ENCODE assay signal across 10 mouse cellular contexts in genomic region chr4:15213204-15213861, GRCm38 (mm10).
A peak's percentile ranks its signal among the peaks of the same experiment; 100 is the strongest.
DNase-seq lines count a peak whose midpoint lies in the region; ATAC-seq lines count a peak whose summit lies in the region.
"Had no signal": no experiment of that assay in that cellular context is flagged by ENCODE, and none has a peak within 500 bp of the region (broad histone marks: within the 10 kb centered on the region; RNA-seq: fewer than 3 reads in every experiment).

No protein-coding gene starts in this region.

- 60% methylated on average over 3 of the region's 3 CpGs for whole genome bisulfite sequencing in embryonic facial prominence, embryonic 11.5 days
- 74% methylated on average over 3 of the region's 3 CpGs for WGBS in embryonic facial prominence, embryonic 10.5 days
- WGBS in embryonic facial prominence, embryonic 15.5 days = 65% methylated on average over 3 of the region's 3 CpGs
- 30% methylated on average over 3 of the region's 3 CpGs for WGBS in kidney, embryonic 16.5 days

- H3K4me1 ChIP-seq in embryonic facial prominence, embryonic 11.5 days (ENCODE audit: control insufficient read depth, insufficient read depth, low read length) = no peaks in the 10 kb centered on the region
- H3K4me1 ChIP-seq in embryonic facial prominence, embryonic 10.5 days = no peaks in the 10 kb centered on the region
- H3K4me1 ChIP-seq in embryonic facial prominence, embryonic 15.5 days = no peaks in the 10 kb centered on the region
- H3K4me1 ChIP-seq in kidney, embryonic 16.5 days (ENCODE audit: insufficient read depth, low read length) = no peaks in the 10 kb centered on the region
- H3K4me1 ChIP-seq: embryonic facial prominence, embryonic 13.5 days had no signal

- no peaks in the 10 kb centered on the region for H3K27me3 ChIP-seq in embryonic facial prominence, embryonic 11.5 days (ENCODE audit: control insufficient read depth, insufficient read depth, low read length)
- H3K27me3 ChIP-seq in embryonic facial prominence, embryonic 10.5 days (replicated peaks; ENCODE audit: low read depth, poor library complexity, severe bottlenecking) = no peaks in the 10 kb centered on the region
- no peaks in the 10 kb centered on the region for H3K27me3 ChIP-seq in embryonic facial prominence, embryonic 15.5 days
- no peaks in the 10 kb centered on the region for H3K27me3 ChIP-seq in kidney, embryonic 16.5 days (ENCODE audit: insufficient read depth, low read length)
- H3K27me3 ChIP-seq: embryonic facial prominence, embryonic 13.5 days had no signal

- H3K4me2 ChIP-seq in embryonic facial prominence, embryonic 11.5 days (ENCODE audit: low read depth, low read length) = no peak overlapping the region
- no peak overlapping the region for H3K4me2 ChIP-seq in embryonic facial prominence, embryonic 15.5 days (replicated peaks)
- H3K4me2 ChIP-seq in kidney, embryonic 16.5 days (replicated peaks; ENCODE audit: low read depth, low read length) = no peak overlapping the region
- H3K4me2 ChIP-seq: embryonic facial prominence, embryonic 13.5 days had no signal

- ATAC-seq in embryonic facial prominence, embryonic 11.5 days (replicated peaks; ENCODE audit: insufficient number of reproducible peaks, low FRiP score, low TSS enrichment, low read depth) = no peak; the same call in 1 of the 2 replicates
- peak; percentile 63; the same call in 1 of the 2 replicates for ATAC-seq in embryonic facial prominence, embryonic 15.5 days (ENCODE audit: insufficient number of reproducible peaks, low FRiP score, low TSS enrichment, low read depth)
- peak; percentile 90 for ATAC-seq in kidney, embryonic 16.5 days (ENCODE audit: low FRiP score, low TSS enrichment)
- ATAC-seq: hindbrain, postnatal 0 days had no signal

- no peak overlapping the region for H3K27ac ChIP-seq in embryonic facial prominence, embryonic 11.5 days (replicated peaks; ENCODE audit: low read depth, low read length)
- no peak overlapping the region for H3K27ac ChIP-seq in embryonic facial prominence, embryonic 10.5 days (replicated peaks)
- H3K27ac ChIP-seq in embryonic facial prominence, embryonic 15.5 days (replicated peaks) = no peak overlapping the region; the same call in 1 of the 2 replicates
- H3K27ac ChIP-seq in kidney, embryonic 16.5 days (ENCODE audit: low read length) = no peak overlapping the region
- H3K27ac ChIP-seq: embryonic facial prominence, embryonic 13.5 days; hindbrain, postnatal 0 days had no signal

- H3K36me3 ChIP-seq in embryonic facial prominence, embryonic 11.5 days (replicated peaks; ENCODE audit: control insufficient read depth, insufficient read depth, low read depth, low read length) = no peaks in the 10 kb centered on the region
- no peaks in the 10 kb centered on the region for H3K36me3 ChIP-seq in embryonic facial prominence, embryonic 10.5 days (replicated peaks)
- no peaks in the 10 kb centered on the region for H3K36me3 ChIP-seq in embryonic facial prominence, embryonic 15.5 days
- H3K36me3 ChIP-seq in kidney, embryonic 16.5 days (ENCODE audit: insufficient read depth, low read length) = no peaks in the 10 kb centered on the region
- H3K36me3 ChIP-seq: embryonic facial prominence, embryonic 13.5 days had no signal

- H3K9ac ChIP-seq in embryonic facial prominence, embryonic 11.5 days (replicated peaks; ENCODE audit: low read length) = no peak overlapping the region
- H3K9ac ChIP-seq in embryonic facial prominence, embryonic 15.5 days = no peak overlapping the region
- H3K9ac ChIP-seq in kidney, embryonic 16.5 days (replicated peaks; ENCODE audit: low read length) = no peak overlapping the region
- H3K9ac ChIP-seq: embryonic facial prominence, embryonic 13.5 days had no signal

- DNase-seq in embryonic facial prominence, embryonic 11.5 days (ENCODE audit: low spot score) = peak; percentile 49
- DNase-seq in embryonic facial prominence, embryonic 10.5 days (ENCODE audit: low spot score) = no peak
- DNase-seq in lung, postnatal 25 days (ENCODE audit: low spot score) = peak; percentile 49
- no peak for DNase-seq in layer of hippocampus, postnatal 10 days (ENCODE audit: low spot score in 2 of 2)
- no peak for DNase-seq in right cerebral cortex, postnatal 36 days (ENCODE audit: low spot score in 2 of 2)
- no peak for DNase-seq in thymus, postnatal 10 days (ENCODE audit: low spot score in 2 of 2)

- no peaks in the 10 kb centered on the region for H3K9me3 ChIP-seq in embryonic facial prominence, embryonic 11.5 days (replicated peaks; ENCODE audit: control insufficient read depth, low read length)
- H3K9me3 ChIP-seq in embryonic facial prominence, embryonic 10.5 days = no peaks in the 10 kb centered on the region
- H3K9me3 ChIP-seq in embryonic facial prominence, embryonic 15.5 days (replicated peaks) = no peaks in the 10 kb centered on the region
- no peaks in the 10 kb centered on the region for H3K9me3 ChIP-seq in kidney, embryonic 16.5 days (ENCODE audit: low read length)
- H3K9me3 ChIP-seq: embryonic facial prominence, embryonic 13.5 days had no signal

- H3K4me3 ChIP-seq in embryonic facial prominence, embryonic 11.5 days (ENCODE audit: low read depth, low read length) = no peak overlapping the region
- no peak overlapping the region for H3K4me3 ChIP-seq in embryonic facial prominence, embryonic 10.5 days
- no peak overlapping the region for H3K4me3 ChIP-seq in embryonic facial prominence, embryonic 15.5 days (replicated peaks)
- H3K4me3 ChIP-seq in kidney, embryonic 16.5 days (ENCODE audit: low read length) = no peak overlapping the region
- H3K4me3 ChIP-seq: embryonic facial prominence, embryonic 13.5 days had no signal

Comparison
In these comparisons a context has a peak if more than half of its experiments do, and no peak if none do; other contexts are left out.
1. DNase-seq: peak in embryonic facial prominence, embryonic 11.5 days (single experiment) and lung, postnatal 25 days (single experiment); none in embryonic facial prominence, embryonic 10.5 days (single experiment), layer of hippocampus, postnatal 10 days (0 of 2), right cerebral cortex, postnatal 36 days (0 of 2) and thymus, postnatal 10 days (0 of 2).